Mouse (Mus musculus) stomach, embryonic 16.5 days (tissue): ENCODE data around the gene Men1. TPM values are rescaled to one million over a fixed set of nuclear protein-coding genes. Genes with fewer than 3 reads are reported as not detected.

Source experiments
- ATAC-seq: fragments of 200-750 bp; cut with Nextera tagmentation; 2 replicates; pipeline ENCODE4 v1.8.0; 2017; ENCODE audit warnings: moderate number of reproducible peaks, moderate TSS enrichment; ENCODE audit not compliant: insufficient read depth, low FRiP score
- H3K27ac ChIP-seq: fragments of 300-500 bp; sonication (generic); 2 replicates; pipeline ENCODE4 v1.5.1; 2014; ENCODE audit warnings: low read length
- H3K27me3 ChIP-seq: fragments of 300-500 bp; sonication (generic); 2 replicates; pipeline ENCODE4 v1.6.1; 2014; ENCODE audit warnings: low read length, control low read depth, mixed read lengths; ENCODE audit not compliant: control insufficient read depth, insufficient read depth
- H3K36me3 ChIP-seq: fragments of 300-500 bp; sonication (generic); 2 replicates; pipeline ENCODE4 v1.6.1; 2014; ENCODE audit warnings: low read length; ENCODE audit not compliant: control insufficient read depth, insufficient read depth
- H3K4me1 ChIP-seq: fragments of 300-500 bp; sonication (generic); 2 replicates; pipeline ENCODE4 v1.6.1; 2014; ENCODE audit warnings: low read length, control low read depth, mixed read lengths; ENCODE audit not compliant: control insufficient read depth, insufficient read depth
- H3K4me2 ChIP-seq: fragments of 300-500 bp; sonication (generic); 2 replicates; pipeline ENCODE4 v1.6.1; 2014; ENCODE audit warnings: low read depth, low read length, mixed read lengths
- H3K4me3 ChIP-seq: fragments of 300-500 bp; sonication (generic); replicated peaks from 2 replicates; pipeline ENCODE4 v1.5.1; 2014; ENCODE audit warnings: mild to moderate bottlenecking, low read length
- H3K9ac ChIP-seq: fragments of 300-500 bp; sonication (generic); 2 replicates; pipeline ENCODE4 v1.6.1; 2014; ENCODE audit warnings: low read length
- H3K9me3 ChIP-seq: fragments of 300-500 bp; sonication (generic); replicated peaks from 2 replicates; pipeline ENCODE4 v1.6.1; 2016; ENCODE audit warnings: low read length, control low read depth; ENCODE audit not compliant: control insufficient read depth
- WGBS: fragments of 180-500 bp; shearing (Covaris S2); extraction: QIAGEN DNeasy Blood & Tissue Kit; methylation state at CpG from one replicate; pipeline ENCODE4 v1.1.7; 2014; 5-methylcytosine and 5-hydroxymethylcytosine counted together
- polyA plus RNA-seq: library from polyadenylated mRNA; unstranded; fragments of >200 nt; fragmentation: Nextera tagmentation; extraction: Ambion mirVana; gene quantifications from 2 replicates; pipeline ENCODE4 v1.2.1, GENCODE M21; 2015

Gene Men1
- polyA plus RNA-seq, 1 experiment from 2014 or later, result 60.2 TPM

GRCm38 (mm10) chr19:6363411-6364240 lies 28.8 kb downstream of the Men1 start, which contains the start of gene Sf1:
Gene Sf1 (plus strand): TSS chr19:6363690.
- Histone ChIP-seq H3K9me3 (no peaks in the 10 kb centered on the region), H3K27me3 (no peaks in the 10 kb centered on the region), H3K27ac (peak within 1 kb of the TSS; percentile 99), H3K36me3 (peaks cover 14% of the 10 kb centered on the region), H3K4me1 (peaks cover 16% of the 10 kb centered on the region), H3K4me2 (peak within 1 kb of the TSS; percentile 97), H3K9ac (peak within 1 kb of the TSS; percentile 99), H3K4me3 (peak within 1 kb of the TSS; percentile 98)
- ATAC-seq, result peak; percentile 98
- under 1% methylated on average over 84 of the region's 85 CpGs for WGBS

DNA sequence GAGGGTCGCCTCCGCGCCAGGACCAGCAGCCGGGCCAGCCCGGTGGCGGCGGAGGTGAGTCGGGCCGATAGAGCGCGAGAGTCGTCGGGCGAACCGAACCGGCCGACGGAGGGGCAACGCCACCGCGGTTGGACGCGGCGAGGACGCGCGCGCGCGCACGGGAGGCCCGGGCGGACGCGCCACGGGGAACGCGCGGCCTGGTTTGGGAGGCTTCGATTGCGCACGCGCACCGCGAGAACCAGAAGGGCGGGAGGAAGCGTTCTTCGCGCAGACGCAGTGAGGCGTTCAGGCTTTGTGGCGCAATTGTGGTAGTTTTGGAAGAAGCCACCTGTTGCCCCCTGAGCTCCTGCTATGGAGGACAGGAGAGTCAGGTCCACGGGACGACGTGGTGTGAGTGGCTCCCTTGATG lies 29.5 kb downstream of the Men1 start:
- peak overlapping the region; percentile 99 for H3K27ac ChIP-seq
- peaks cover 16% of the 10 kb centered on the region for H3K4me1 ChIP-seq
- H3K9ac ChIP-seq, result peak overlapping the region; percentile 99
- no peaks in the 10 kb centered on the region for H3K27me3 ChIP-seq
- 0% methylated on average over 55 of the region's 55 CpGs for WGBS
- peaks cover 18% of the 10 kb centered on the region for H3K36me3 ChIP-seq
- H3K4me3 ChIP-seq, result peak overlapping the region; percentile 98
- H3K4me2 ChIP-seq, result peak overlapping the region; percentile 97
- ATAC-seq, result no peak
- H3K9me3 ChIP-seq, result no peaks in the 10 kb centered on the region

- H3K27ac ChIP-seq, result peak overlapping the region; percentile 99; the same call in 1 of the 2 replicates
- 0% methylated on average over 2 of the region's 2 CpGs for WGBS
Measured at GRCm38 (mm10) chr19:6364842-6365241, 30.1 kb downstream of the Men1 start.

DNA sequence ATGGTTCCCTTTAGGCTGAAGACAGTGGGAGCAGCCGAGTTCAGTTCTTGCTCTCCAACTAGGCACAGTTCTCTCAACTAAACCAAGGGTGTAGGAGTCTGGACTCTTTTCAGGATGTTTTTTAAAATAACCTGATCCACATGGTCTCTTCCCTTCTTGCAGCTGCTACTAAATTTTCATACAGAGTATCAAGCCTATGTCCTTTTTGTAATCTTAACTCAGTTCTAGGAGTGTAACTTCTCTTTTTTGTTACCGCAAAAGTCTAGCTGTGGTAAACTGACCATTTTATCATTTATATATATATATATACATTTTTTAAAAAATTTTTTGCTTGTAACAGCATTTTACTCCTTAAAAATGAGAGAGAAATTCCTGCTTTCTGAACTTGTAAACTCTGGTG lies 35.4 kb downstream of the Men1 start:
- H3K27me3 ChIP-seq, result no peaks in the 10 kb centered on the region
- no peak overlapping the region for H3K4me2 ChIP-seq
- no peaks in the 10 kb centered on the region for H3K9me3 ChIP-seq
- peaks cover 46% of the 10 kb centered on the region for H3K36me3 ChIP-seq
- 88% methylated on average over 2 of the region's 2 CpGs for WGBS
- H3K4me3 ChIP-seq, result no peak overlapping the region
- no peak for ATAC-seq
- peaks cover 7% of the 10 kb centered on the region for H3K4me1 ChIP-seq
- H3K9ac ChIP-seq, result no peak overlapping the region
- no peak overlapping the region for H3K27ac ChIP-seq

More at GRCm38 (mm10) chr19:6364842-6365241, 30.1 kb downstream of the Men1 start:
- H3K4me2 ChIP-seq, result peak overlapping the region; percentile 97
- no peaks in the 10 kb centered on the region for H3K9me3 ChIP-seq
- H3K4me3 ChIP-seq, result peak overlapping the region; percentile 98
- peaks cover 22% of the 10 kb centered on the region for H3K36me3 ChIP-seq
- H3K9ac ChIP-seq, result peak overlapping the region; percentile 99
- peaks cover 16% of the 10 kb centered on the region for H3K4me1 ChIP-seq
- H3K27me3 ChIP-seq, result no peaks in the 10 kb centered on the region
- ATAC-seq, result no peak

- H3K4me3 ChIP-seq, result no peak overlapping the region
- H3K27me3 ChIP-seq, result no peaks in the 10 kb centered on the region
- H3K27ac ChIP-seq, result no peak overlapping the region
- WGBS, result 95% methylated on average over 3 of the region's 3 CpGs
- no peak overlapping the region for H3K4me2 ChIP-seq
- H3K9me3 ChIP-seq, result no peaks in the 10 kb centered on the region
- no peaks in the 10 kb centered on the region for H3K4me1 ChIP-seq
- H3K36me3 ChIP-seq, result peaks cover 60% of the 10 kb centered on the region
- no peak for ATAC-seq
- H3K9ac ChIP-seq, result no peak overlapping the region
Measured at GRCm38 (mm10) chr19:6372433-6372832, 37.7 kb downstream of the Men1 start.

DNA sequence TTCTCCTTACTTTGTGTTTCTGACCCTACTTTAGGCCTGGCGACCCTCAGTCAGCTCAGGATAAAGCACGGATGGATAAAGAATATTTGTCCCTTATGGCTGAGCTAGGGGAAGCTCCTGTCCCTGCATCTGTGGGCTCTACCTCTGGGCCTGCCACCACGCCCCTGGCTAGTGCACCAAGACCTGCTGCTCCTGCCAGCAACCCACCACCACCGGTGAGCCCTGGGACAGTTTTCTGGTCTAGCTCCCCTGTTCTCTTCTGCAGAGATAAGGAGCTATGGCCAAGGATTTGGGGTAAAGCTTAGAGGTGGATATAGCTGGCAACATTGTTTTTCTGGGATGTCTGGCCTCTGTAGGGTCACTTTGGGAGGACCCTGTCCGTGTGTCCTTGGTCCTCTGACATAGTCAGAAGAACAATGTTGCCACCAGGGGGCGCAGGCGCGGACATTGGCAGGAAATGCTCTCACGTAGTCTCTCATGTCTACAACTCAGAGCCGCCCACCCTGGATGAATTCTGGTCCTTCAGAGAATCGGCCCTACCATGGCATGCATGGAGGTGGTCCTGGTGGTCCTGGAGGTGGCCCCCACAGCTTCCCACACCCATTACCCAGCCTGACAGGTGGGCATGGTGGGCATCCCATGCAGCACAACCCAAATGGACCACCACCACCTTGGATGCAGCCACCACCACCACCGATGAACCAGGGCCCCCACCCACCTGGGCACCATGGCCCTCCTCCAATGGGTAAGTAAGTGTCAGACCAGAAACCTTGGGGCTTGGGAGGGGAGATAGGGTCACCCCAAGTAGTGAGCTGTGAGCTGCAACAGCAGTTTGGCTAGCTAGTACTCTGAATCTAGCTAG lies 39.0 kb downstream of the Men1 start:
- ATAC-seq, result peak; percentile 42; the same call in 1 of the 2 replicates
- H3K9ac ChIP-seq, result no peak overlapping the region
- H3K4me2 ChIP-seq, result no peak overlapping the region
- no peak overlapping the region for H3K4me3 ChIP-seq
- H3K27ac ChIP-seq, result no peak overlapping the region
- H3K9me3 ChIP-seq, result no peaks in the 10 kb centered on the region
- no peaks in the 10 kb centered on the region for H3K27me3 ChIP-seq
- no peaks in the 10 kb centered on the region for H3K4me1 ChIP-seq
- H3K36me3 ChIP-seq, result peaks cover 57% of the 10 kb centered on the region
- 62% methylated on average over 12 of the region's 12 CpGs for WGBS

- Histone ChIP-seq H3K36me3 (peaks cover 52% of the 10 kb centered on the region), H3K9ac (no peak overlapping the region), H3K9me3 (no peaks in the 10 kb centered on the region), H3K27ac (no peak overlapping the region), H3K27me3 (no peaks in the 10 kb centered on the region), H3K4me1 (no peaks in the 10 kb centered on the region), H3K4me3 (no peak overlapping the region), H3K4me2 (no peak overlapping the region)
- 96% methylated on average over 10 of the region's 10 CpGs for WGBS
- no peak for ATAC-seq
Measured at GRCm38 (mm10) chr19:6374571-6374970, 39.8 kb downstream of the Men1 start.

DNA sequence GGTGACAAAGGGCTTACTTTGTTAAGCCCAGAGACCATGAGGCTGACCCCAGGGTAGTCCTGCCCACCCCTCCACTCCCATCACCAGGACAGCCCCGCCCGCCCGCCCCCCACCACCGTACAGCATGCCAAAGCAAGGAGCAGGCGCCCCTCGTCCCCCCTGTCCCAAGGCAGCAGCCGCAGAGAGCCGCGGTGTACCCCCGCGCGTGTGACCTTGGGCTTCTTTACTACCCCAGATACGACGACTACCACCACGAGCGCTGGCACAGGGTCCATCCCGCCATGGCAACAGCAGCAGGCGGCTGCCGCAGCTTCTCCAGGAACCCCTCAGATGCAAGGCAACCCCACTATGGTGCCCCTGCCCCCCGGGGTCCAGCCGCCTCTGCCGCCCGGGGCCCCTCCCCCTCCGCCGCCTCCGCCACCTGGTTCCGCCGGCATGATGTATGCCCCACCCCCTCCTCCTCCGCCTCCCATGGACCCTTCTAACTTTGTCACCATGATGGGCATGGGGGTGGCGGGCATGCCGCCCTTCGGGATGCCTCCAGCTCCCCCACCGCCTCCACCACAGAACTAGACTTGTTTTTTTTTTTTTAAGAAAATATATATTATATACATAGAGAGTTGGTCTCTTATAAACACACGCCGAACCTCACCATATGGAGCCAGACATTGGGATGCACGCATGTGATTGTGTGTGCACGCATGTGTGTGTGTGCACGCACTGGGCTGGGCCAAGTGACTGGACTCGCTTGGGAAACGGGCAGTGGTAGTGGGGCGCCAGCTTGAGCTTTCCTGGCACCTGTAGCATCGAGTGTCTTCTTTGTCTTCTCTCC lies 40.9 kb downstream of the Men1 start:
- H3K27ac ChIP-seq, result no peak overlapping the region
- WGBS, result 90% methylated on average over 42 of the region's 42 CpGs

More for the DNA sequence above, 40.9 kb downstream of the Men1 start:
- Histone ChIP-seq H3K4me2 (no peak overlapping the region), H3K9ac (no peak overlapping the region), H3K4me1 (no peaks in the 10 kb centered on the region), H3K27me3 (no peaks in the 10 kb centered on the region), H3K4me3 (no peak overlapping the region), H3K36me3 (peaks cover 48% of the 10 kb centered on the region), H3K9me3 (no peaks in the 10 kb centered on the region)
- peak; percentile 35; the same call in 1 of the 2 replicates for ATAC-seq
